Mouse (Mus musculus) myocyte (in vitro differentiated cells): ENCODE results near the gene Catip. TPM values are rescaled to one million over a fixed set of nuclear protein-coding genes. Genes with fewer than 3 reads are reported as not detected.

Experiments used
- H3K27me3 ChIP-seq: one replicate; pipeline ENCODE4 v1.6.1; 2011; ENCODE audit not compliant: control insufficient read depth, insufficient read depth, insufficient read length
- H3K36me3 ChIP-seq: one replicate; pipeline ENCODE4 v1.6.1; 2011; ENCODE audit not compliant: control insufficient read depth, insufficient read depth
- H3K4me2 ChIP-seq: one replicate; pipeline ENCODE4 v1.6.1; 2011; ENCODE audit warnings: low read depth, control low read depth
- H3K4me3 ChIP-seq: one replicate; pipeline ENCODE4 v1.5.1; 2011; ENCODE audit warnings: mild to moderate bottlenecking, control low read depth, moderate library complexity
- H3K79me2 ChIP-seq: one replicate; pipeline ENCODE4 v1.6.1; 2011; ENCODE audit not compliant: control insufficient read depth, insufficient read depth
- H3ac ChIP-seq: one replicate; pipeline ENCODE4 v1.6.1; 2011; ENCODE audit not compliant: control insufficient read depth, insufficient read length
- CEBPB ChIP-seq: IDR thresholded peaks from 2 replicates; pipeline ENCODE4 v1.6.1; 2011; ENCODE audit warnings: mild to moderate bottlenecking, moderate library complexity; ENCODE audit not compliant: poor library complexity, insufficient read depth, severe bottlenecking
- E2F4 ChIP-seq: IDR thresholded peaks from one replicate; pipeline ENCODE4 v1.6.1; 2011; ENCODE audit warnings: mild to moderate bottlenecking, control low read depth, moderate library complexity; ENCODE audit not compliant: insufficient read depth
- MAX ChIP-seq: IDR thresholded peaks from one replicate; pipeline ENCODE4 v1.6.1; 2011; ENCODE audit warnings: low read depth, mild to moderate bottlenecking, control low read depth
- MYOD1 ChIP-seq, 3 experiments: IDR thresholded peaks; one replicate each; pipeline ENCODE4 v1.6.1; 2011; ENCODE audit warnings: control low read depth in 2 of 3, low read depth in 2 of 3, mild to moderate bottlenecking in 2 of 3, moderate library complexity in 1 of 3; ENCODE audit not compliant: insufficient read length in 2 of 3, control insufficient read depth in 1 of 3
- MYOG ChIP-seq, 3 experiments: IDR thresholded peaks; one replicate each; pipeline ENCODE4 v1.6.1; 2011; ENCODE audit warnings: control low read depth in 2 of 3, low read depth in 2 of 3, mild to moderate bottlenecking in 2 of 3; ENCODE audit not compliant: insufficient read length in 2 of 3, control insufficient read depth in 1 of 3, insufficient read depth in 1 of 3
- POLR2A ChIP-seq: IDR thresholded peaks from one replicate; pipeline ENCODE4 v1.6.1; 2011; ENCODE audit warnings: low read depth, mild to moderate bottlenecking, control low read depth, moderate library complexity; ENCODE audit not compliant: insufficient read length
- POLR2AphosphoS2 ChIP-seq: IDR thresholded peaks from one replicate; pipeline ENCODE4 v1.6.1; 2011; ENCODE audit warnings: low read depth, control low read depth; ENCODE audit not compliant: insufficient read length
- REST ChIP-seq: IDR thresholded peaks from one replicate; pipeline ENCODE4 v1.6.1; 2011; ENCODE audit warnings: mild to moderate bottlenecking, control low read depth, moderate library complexity; ENCODE audit not compliant: insufficient read depth, insufficient read length
- SRF ChIP-seq: IDR thresholded peaks from one replicate; pipeline ENCODE4 v1.6.1; 2011; ENCODE audit warnings: low read depth; ENCODE audit not compliant: control insufficient read depth, insufficient read length
- TCF12 ChIP-seq: IDR thresholded peaks from one replicate; pipeline ENCODE4 v1.6.1; 2011; ENCODE audit warnings: mild to moderate bottlenecking, control low read depth; ENCODE audit not compliant: poor library complexity, insufficient read depth, severe bottlenecking
- TCF3 ChIP-seq: IDR thresholded peaks from one replicate; pipeline ENCODE4 v1.6.1; 2011; ENCODE audit warnings: low read depth, control low read depth; ENCODE audit not compliant: insufficient read length
- USF1 ChIP-seq: IDR thresholded peaks from one replicate; pipeline ENCODE4 v1.6.1; 2011; ENCODE audit warnings: low read depth, mild to moderate bottlenecking, control low read depth, moderate library complexity
- polyA plus RNA-seq: library from polyadenylated mRNA; unstranded; fragments of >200 nt; fragmentation: generic; extraction: Trizol; gene quantifications from one replicate; pipeline ENCODE4 v1.2.1, GENCODE M21; 2012; ENCODE audit warnings: missing spikeins

The Catip gene
- polyA plus RNA-seq, 1 experiment = 0.10 TPM

DNA sequence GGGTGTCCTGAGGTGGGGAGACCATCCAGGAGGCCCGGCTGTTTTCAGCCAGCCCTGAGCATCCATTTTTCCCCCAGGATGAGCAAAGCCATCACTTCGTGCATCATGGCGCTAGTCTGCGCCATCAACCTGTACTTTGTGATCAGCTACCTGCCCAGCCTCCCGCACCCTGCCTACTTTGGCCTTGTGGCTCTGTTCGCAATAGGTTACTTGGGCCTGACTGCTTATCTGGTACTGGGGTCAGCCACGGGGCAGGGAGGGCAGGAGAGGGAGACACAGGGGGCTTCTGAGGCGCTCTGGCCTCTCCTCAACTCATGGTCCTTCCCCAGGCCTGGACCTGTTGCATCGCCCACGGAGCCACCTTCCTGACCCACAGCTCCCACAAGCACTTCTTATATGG, 23.2 kb downstream of the Catip start:
- no peaks in the 10 kb centered on the region for H3K79me2 ChIP-seq
- no peaks in the 10 kb centered on the region for H3K36me3 ChIP-seq
- H3K4me3 ChIP-seq = no peak overlapping the region
- TF ChIP-seq E2F4 = no peak
- TF ChIP-seq REST = no peak
- TF ChIP-seq SRF = no peak
- TF ChIP-seq MAX = no peak
- no peak for TF ChIP-seq MYOG (IDR thresholded peaks at IDR 0.05; ENCODE audit: control insufficient read depth in 1 of 3, insufficient read depth in 1 of 3, insufficient read length in 2 of 3, low read depth in 2 of 3)
- no peak for TF ChIP-seq CEBPB
- TF ChIP-seq TCF12 = no peak
- no peak for TF ChIP-seq MYOD1 (IDR thresholded peaks at IDR 0.05; ENCODE audit: control insufficient read depth in 1 of 3, insufficient read length in 2 of 3, low read depth in 2 of 3)
- no peak for TF ChIP-seq TCF3
- TF ChIP-seq POLR2A = no peak
- TF ChIP-seq POLR2AphosphoS2 = no peak
- no peak for TF ChIP-seq USF1
- H3K4me2 ChIP-seq = no peak overlapping the region
- no peaks in the 10 kb centered on the region for H3K27me3 ChIP-seq
- no peak overlapping the region for H3ac ChIP-seq

DNA sequence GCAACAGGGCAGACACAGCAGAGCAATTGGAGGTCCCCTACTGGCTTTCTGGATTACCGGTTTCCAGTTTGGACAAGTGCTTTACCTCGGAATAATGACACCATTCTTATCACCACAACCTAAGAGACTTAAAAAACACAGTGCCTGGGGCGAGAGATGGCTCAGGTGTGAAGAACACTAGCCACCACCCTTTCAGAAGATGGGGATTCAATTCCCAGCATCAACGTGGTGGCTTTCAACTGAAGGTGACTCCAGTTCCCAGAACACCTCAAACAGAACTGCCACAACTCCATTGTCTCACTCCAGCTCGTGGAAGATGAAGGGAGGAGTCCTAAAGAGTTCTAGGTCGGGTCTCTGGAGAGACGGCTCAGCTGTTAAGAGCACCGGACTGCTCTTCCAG, 23.6 kb downstream of the Catip start:
- no peak for TF ChIP-seq SRF
- TF ChIP-seq POLR2AphosphoS2 = no peak
- TF ChIP-seq E2F4 = no peak
- no peak for TF ChIP-seq REST
- TF ChIP-seq MAX = no peak
- H3K36me3 ChIP-seq = no peaks in the 10 kb centered on the region

DNA sequence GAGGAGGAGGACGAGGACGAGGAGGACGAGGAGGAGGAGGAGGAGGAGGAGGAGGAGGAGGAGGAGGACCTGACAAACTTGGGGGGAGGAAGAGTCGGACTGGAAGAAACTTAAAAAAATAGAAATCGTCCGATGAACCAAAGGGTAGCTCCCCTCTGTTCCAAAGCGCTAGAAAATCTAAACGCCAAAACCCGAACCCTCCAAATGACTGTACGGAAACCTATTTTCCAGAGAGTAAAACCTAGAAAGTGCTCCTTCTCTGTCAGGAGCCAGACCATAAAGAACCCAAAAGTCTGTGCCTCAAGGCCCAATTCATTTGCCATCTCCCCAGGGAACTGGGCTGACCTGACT, 24.4 kb downstream of the Catip start:
- TF ChIP-seq SRF = no peak
- TF ChIP-seq TCF12 = no peak
- TF ChIP-seq MAX = no peak
- no peak for TF ChIP-seq POLR2AphosphoS2
- TF ChIP-seq MYOG (IDR thresholded peaks at IDR 0.05; ENCODE audit: control insufficient read depth in 1 of 3, insufficient read depth in 1 of 3, insufficient read length in 2 of 3, low read depth in 2 of 3) = no peak
- no peak for TF ChIP-seq POLR2A
- no peak for TF ChIP-seq CEBPB
- Histone ChIP-seq H3K36me3 (no peaks in the 10 kb centered on the region), H3K4me3 (peak overlapping the region; percentile 30), H3K27me3 (no peaks in the 10 kb centered on the region), H3K4me2 (peak overlapping the region; percentile 66), H3ac (peak overlapping the region; percentile 15), H3K79me2 (no peaks in the 10 kb centered on the region)

More for the DNA sequence above, 23.6 kb downstream of the Catip start:
- no peaks in the 10 kb centered on the region for H3K27me3 ChIP-seq
- H3K79me2 ChIP-seq = no peaks in the 10 kb centered on the region
- no peak overlapping the region for H3K4me2 ChIP-seq
- no peak overlapping the region for H3K4me3 ChIP-seq
- H3ac ChIP-seq = no peak overlapping the region

DNA sequence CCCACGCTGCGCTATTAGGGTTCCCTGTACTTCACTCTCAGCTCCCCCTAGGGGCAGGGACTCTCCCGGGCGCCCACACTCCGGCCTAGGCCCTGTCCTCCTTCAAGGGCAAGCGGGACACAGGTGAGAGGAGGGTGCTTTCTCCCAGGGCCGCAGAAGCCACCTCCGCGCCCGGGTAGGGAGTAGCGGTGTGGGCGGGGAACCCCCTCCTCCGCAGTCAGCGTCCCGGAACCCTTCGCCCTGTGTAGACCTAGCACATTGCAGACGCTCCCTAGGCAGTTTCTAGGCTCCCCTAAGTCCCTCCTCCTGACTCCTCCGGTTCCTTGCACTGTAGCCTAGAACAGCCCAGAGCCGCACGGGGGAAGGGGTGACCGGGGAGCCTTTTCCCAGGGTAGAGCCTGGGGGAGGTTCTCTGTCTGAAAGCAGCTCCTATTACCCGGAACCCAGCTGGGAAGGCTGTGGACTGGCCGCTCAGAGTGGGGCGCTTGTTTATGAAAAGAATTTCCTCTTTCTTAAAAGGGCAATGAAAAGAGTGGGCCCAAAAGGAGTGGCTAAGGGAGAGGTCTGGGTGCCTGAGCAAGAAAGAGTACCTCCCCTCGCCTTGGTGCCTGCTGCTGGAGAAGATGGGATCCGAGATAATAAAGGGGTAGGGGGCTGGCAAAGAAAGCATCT, 24.9 kb downstream of the Catip start:
- Histone ChIP-seq H3K4me3 (peak overlapping the region; percentile 30), H3K36me3 (no peaks in the 10 kb centered on the region), H3K4me2 (peak overlapping the region; percentile 66), H3ac (peak overlapping the region; percentile 15), H3K27me3 (no peaks in the 10 kb centered on the region), H3K79me2 (peaks cover under 1% of the 10 kb centered on the region)
- TF ChIP-seq MYOG (IDR thresholded peaks at IDR 0.05; ENCODE audit: control insufficient read depth in 1 of 3, insufficient read depth in 1 of 3, insufficient read length in 2 of 3, low read depth in 2 of 3) (peak in 1 of 3 experiments; percentile 54), REST (no peak), E2F4 (no peak), MAX (no peak), POLR2AphosphoS2 (no peak), MYOD1 (IDR thresholded peaks at IDR 0.05; ENCODE audit: control insufficient read depth in 1 of 3, insufficient read length in 2 of 3, low read depth in 2 of 3) (peak in 1 of 3 experiments; percentile 45), USF1 (no peak), SRF (no peak), CEBPB (no peak), TCF12 (no peak), POLR2A (peak; percentile 34), TCF3 (no peak)

DNA sequence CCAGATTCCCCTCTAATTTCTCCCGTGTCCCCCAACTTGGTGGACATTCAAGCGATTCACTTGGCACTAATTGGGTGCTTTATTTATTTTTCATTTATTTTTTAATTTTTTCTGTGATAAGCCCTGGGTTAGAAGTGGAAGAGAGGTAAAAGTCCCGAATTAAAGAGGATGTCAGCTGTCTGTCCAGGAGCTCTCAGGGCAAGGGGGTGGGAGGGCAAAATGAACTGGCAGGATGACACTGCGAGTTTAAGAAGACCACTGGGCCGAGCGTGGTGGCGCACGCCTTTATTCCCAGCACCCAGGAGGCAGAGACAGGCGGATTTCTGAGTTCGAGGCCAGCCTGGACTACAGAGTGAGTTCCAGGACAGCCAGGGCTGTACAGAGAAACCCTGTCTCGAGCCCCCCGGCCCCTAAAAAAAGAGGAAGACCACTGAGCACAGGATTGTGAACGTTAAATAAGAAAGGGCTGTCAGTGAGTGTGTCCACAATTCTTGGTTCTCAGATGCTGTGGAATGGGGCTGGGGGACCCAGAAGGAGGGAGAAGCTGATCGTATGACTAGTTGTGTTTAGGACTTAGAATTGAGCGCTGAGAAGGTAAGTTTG, 25.6 kb downstream of the Catip start:
- Histone ChIP-seq H3K4me2 (peak overlapping the region; percentile 66), H3ac (no peak overlapping the region), H3K27me3 (no peaks in the 10 kb centered on the region), H3K36me3 (no peaks in the 10 kb centered on the region), H3K4me3 (peak overlapping the region; percentile 30), H3K79me2 (peaks cover 7% of the 10 kb centered on the region)
- no peak for TF ChIP-seq SRF
- no peak for TF ChIP-seq MYOG (IDR thresholded peaks at IDR 0.05; ENCODE audit: control insufficient read depth in 1 of 3, insufficient read depth in 1 of 3, insufficient read length in 2 of 3, low read depth in 2 of 3)
- TF ChIP-seq USF1 = no peak
- no peak for TF ChIP-seq POLR2AphosphoS2
- no peak for TF ChIP-seq CEBPB
- TF ChIP-seq TCF12 = no peak
- TF ChIP-seq TCF3 = no peak
- no peak for TF ChIP-seq POLR2A
- TF ChIP-seq MAX = no peak
- no peak for TF ChIP-seq REST
- TF ChIP-seq MYOD1 (IDR thresholded peaks at IDR 0.05; ENCODE audit: control insufficient read depth in 1 of 3, insufficient read length in 2 of 3, low read depth in 2 of 3) = no peak
- TF ChIP-seq E2F4 = no peak
